ENCODE assay signal across 9 mouse cellular contexts in the genomic region with DNA sequence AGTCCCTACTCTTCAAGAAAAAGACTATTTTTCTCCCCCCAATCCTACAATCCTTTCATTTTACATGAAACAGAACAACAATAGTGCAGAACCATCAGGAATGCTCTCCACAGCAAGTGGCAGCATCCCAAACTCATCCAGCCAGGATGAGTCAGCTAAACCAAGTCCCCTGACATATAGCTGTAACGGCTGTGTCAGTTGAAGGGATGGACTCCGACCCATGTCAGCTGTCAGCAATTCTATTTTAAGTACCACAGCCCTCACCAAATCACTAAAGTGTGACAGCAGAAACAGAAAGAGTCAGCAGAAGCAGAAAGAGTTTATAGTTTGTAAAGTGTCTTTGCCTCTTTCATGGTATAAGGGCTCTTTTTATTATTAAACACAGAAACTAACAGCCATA.
A peak's percentile ranks its signal among the peaks of the same experiment; 100 is the strongest.
DNase-seq lines count a peak whose midpoint lies in the region; ATAC-seq lines count a peak whose summit lies in the region.
"Had no signal": no experiment of that assay in that cellular context is flagged by ENCODE, and none has a peak within 500 bp of the region (broad histone marks: within the 10 kb centered on the region; RNA-seq: fewer than 3 reads in every experiment).

No protein-coding gene starts in this region.

- ATAC-seq in heart, embryonic 14.5 days (ENCODE audit: insufficient number of reproducible peaks, insufficient read depth, low FRiP score, low read depth), result no peak

- DNase-seq in adrenal gland, postnatal 36 days, result peak; percentile 17 to 18
- no peak for DNase-seq in adrenal gland, adult 2 months
- peak; percentile 21 for DNase-seq in lung, postnatal 10 days
- no peak for DNase-seq in lung, postnatal 14 days
- peak; percentile 41 for DNase-seq in telencephalon, adult 2 months (ENCODE audit: low read depth, low spot score)
- no peak for DNase-seq in layer of hippocampus, adult 11-12 months (ENCODE audit: low spot score)
- no peak for DNase-seq in left cerebral cortex, postnatal 10 days (ENCODE audit: extremely low spot score in 1 of 2, low spot score in 2 of 2)

- no peak overlapping the region for H3K4me3 ChIP-seq in heart, embryonic 14.5 days (ENCODE audit: control insufficient read depth in 1 of 2, insufficient read depth in 1 of 2, low read depth in 1 of 2, low read length in 2 of 2)
- H3K4me3 ChIP-seq: forebrain, embryonic 10.5 days had no signal

- peak overlapping the region; percentile 18 for H3K4me2 ChIP-seq in heart, embryonic 14.5 days (ENCODE audit: low read length)

- 10% methylated on average over 2 of the region's 2 CpGs for WGBS in heart, embryonic 14.5 days

- intact Hi-C loops in left cerebral cortex, postnatal 10 days (cut with DNase I), result no loop called here

- no peaks in the 10 kb centered on the region for H3K27me3 ChIP-seq in heart, embryonic 14.5 days (ENCODE audit: control insufficient read depth, insufficient read depth, low read length)

- H3K4me1 ChIP-seq in heart, embryonic 14.5 days (ENCODE audit: control insufficient read depth in 2 of 2, insufficient read depth in 2 of 2, low read length in 2 of 2), result peaks cover 0 to 16% of the 10 kb centered on the region in 2 experiments; a peak in 3 of 4 replicates
- H3K4me1 ChIP-seq: forebrain, embryonic 10.5 days had no signal

- peak overlapping the region; percentile 8 to 53; a peak in 3 of 4 replicates for H3K27ac ChIP-seq in heart, embryonic 14.5 days (replicated peaks in 1 of 2; ENCODE audit: control insufficient read depth in 1 of 2, insufficient read depth in 1 of 2, low read depth in 2 of 2, low read length in 2 of 2)
- H3K27ac ChIP-seq: forebrain, embryonic 10.5 days had no signal

- H3K9me3 ChIP-seq in heart, embryonic 14.5 days (ENCODE audit: control insufficient read depth, low read length), result no peaks in the 10 kb centered on the region
- H3K9me3 ChIP-seq: forebrain, embryonic 10.5 days had no signal

- no peak overlapping the region for H3K9ac ChIP-seq in heart, embryonic 14.5 days (ENCODE audit: low read length)

- no peaks in the 10 kb centered on the region for H3K36me3 ChIP-seq in heart, embryonic 14.5 days (ENCODE audit: control insufficient read depth, insufficient read depth, low read length)
- H3K36me3 ChIP-seq: forebrain, embryonic 10.5 days had no signal

Comparison
In these comparisons a context has a peak if more than half of its experiments do, and no peak if none do; other contexts are left out.
1. DNase-seq: peak in adrenal gland, postnatal 36 days (2 of 2), lung, postnatal 10 days (single experiment) and telencephalon, adult 2 months (single experiment); none in adrenal gland, adult 2 months (single experiment), lung, postnatal 14 days (single experiment), layer of hippocampus, adult 11-12 months (single experiment) and left cerebral cortex, postnatal 10 days (0 of 2).